Mouse (Mus musculus): ENCODE measurements around the gene Enc1. TPM values are rescaled to one million over a fixed set of nuclear protein-coding genes. Genes with fewer than 3 reads are reported as not detected.

Enc1 gene
- polyA plus RNA-seq, 1 experiment: 4.4 TPM

DNA sequence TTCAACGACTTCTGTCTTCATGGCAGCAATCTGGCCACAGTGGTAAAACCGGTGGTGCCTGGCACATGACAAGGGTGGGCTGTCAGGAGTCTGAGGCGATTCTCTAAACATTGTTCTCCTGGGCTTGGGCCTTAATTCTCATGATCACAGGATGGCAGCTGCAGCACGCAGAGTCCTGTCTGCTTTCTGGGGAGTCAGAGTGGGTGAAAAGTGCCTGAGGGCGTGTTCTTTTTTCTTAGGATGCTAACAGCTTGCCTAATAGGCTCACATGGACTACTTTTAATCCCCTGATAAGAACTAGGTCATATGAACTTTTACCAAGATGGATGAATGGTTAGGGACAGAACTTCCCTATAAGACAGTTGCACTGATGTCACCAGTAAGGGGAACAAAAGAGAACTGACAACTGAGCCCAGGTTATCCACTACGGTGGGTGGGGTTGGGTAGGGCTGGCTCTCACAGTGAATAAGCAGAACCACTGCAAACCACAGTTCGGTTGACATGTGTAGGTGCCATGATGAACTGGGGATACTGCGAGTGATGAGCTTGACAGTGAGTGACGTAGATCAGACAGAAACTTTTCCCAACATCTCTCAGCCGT, 13.8 kb downstream of the Enc1 start:
- no peak overlapping the region for H3K4me3 ChIP-seq (ENCODE audit: extremely low read depth, insufficient read depth, insufficient read length)
- H3K27me3 ChIP-seq (ENCODE audit: control insufficient read depth, insufficient read depth, low read length): no peaks in the 10 kb centered on the region
- TF ChIP-seq POLR2A (IDR thresholded peaks at IDR 0.05; ENCODE audit: low read depth, low read length) (no peak), CTCF (IDR thresholded peaks at IDR 0.05; ENCODE audit: extremely low read depth, insufficient read depth, insufficient read length, insufficient replicate concordance) (no peak)
- no peak for DNase-seq (ENCODE audit: low read depth in 1 of 2, low spot score in 2 of 2)
- no peaks in the 10 kb centered on the region; the same call in 1 of the 2 replicates for H3K4me1 ChIP-seq (ENCODE audit: control insufficient read depth, insufficient read depth, insufficient read length)
- no peak overlapping the region for H3K27ac ChIP-seq (ENCODE audit: insufficient read depth, low read length)
- no peaks in the 10 kb centered on the region for H3K36me3 ChIP-seq (ENCODE audit: control insufficient read depth, insufficient read depth, low read length)
- WGBS: 81% methylated on average over 10 of the region's 10 CpGs

DNA sequence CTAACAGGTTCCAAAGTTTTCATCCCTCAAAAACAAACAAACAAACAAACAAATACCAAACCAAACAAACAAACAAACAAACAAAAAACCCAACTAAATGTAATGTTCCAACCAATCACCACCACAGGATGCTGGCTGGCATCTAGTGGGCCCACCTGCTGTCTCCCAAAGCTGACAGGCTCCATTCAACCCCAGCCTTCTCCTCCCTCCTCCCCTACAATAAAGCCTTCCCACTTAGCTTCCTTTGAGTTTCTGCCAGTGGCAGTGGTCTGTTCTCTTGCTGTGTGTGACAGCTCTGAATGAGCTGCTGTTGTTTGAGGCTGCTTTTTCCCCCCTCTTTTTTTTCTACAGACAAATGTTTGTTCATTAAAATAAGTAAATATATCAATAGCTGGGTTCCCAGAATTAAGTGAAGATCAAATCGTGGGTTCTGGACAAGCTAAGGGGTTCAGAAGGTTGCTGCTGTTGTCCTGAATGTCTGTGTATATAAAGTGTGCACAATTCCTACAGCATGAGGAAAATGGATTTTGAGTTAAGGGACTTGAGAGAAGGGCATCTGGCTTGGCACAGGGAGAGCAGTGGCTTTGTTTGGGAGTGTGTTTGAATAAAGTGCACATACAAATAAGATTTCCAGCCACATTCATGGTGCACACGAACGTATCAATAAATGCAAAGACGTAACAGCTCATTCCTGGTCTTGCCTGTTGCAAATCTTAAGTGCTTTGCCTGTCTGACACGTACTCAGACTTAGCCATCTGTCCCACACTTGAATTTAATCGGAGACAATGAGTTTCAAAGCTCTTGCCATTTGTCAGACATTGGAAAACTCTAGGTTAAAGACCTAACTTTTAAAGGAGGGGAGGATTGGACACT, 15.3 kb downstream of the Enc1 start:
- H3K27ac ChIP-seq (ENCODE audit: insufficient read depth, low read length): no peak overlapping the region
- WGBS: 89% methylated on average over 6 of the region's 6 CpGs

DNA sequence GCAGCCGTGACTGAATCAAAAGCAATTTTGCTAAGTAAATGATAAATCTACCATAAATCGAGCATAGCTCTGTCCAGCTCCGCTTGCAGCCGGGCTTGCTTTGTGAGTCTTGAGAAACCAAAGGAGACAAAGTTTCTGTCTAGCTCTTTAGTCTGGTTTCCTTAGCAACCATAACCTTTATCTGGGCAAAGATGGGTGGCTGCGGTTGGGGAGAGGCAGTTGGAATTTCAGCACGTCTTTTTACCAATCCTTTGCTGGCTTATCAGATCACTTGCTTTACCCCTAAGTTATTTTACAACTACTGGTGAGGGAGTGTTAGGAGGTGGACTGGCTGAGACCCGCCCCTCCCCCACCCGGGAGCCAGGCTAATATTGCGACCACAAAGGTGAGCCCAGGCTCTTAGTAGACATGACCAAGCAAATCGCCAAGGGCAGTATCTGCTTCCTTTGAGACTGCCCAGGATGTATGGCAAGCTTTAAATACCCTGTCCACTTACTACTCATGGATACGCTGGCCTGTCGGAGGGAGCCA, 16.0 kb downstream of the Enc1 start:
- WGBS: 77% methylated on average over 12 of the region's 12 CpGs
- no peaks in the 10 kb centered on the region for H3K27me3 ChIP-seq (ENCODE audit: control insufficient read depth, insufficient read depth, low read length)

More for the DNA sequence above, 15.3 kb downstream of the Enc1 start:
- H3K4me1 ChIP-seq (ENCODE audit: control insufficient read depth, insufficient read depth, insufficient read length): no peaks in the 10 kb centered on the region
- H3K4me3 ChIP-seq (ENCODE audit: extremely low read depth, insufficient read depth, insufficient read length): no peak overlapping the region
- TF ChIP-seq POLR2A (IDR thresholded peaks at IDR 0.05; ENCODE audit: low read depth, low read length) (no peak), CTCF (IDR thresholded peaks at IDR 0.05; ENCODE audit: extremely low read depth, insufficient read depth, insufficient read length, insufficient replicate concordance) (no peak)
- no peak for DNase-seq (ENCODE audit: low read depth in 1 of 2, low spot score in 2 of 2)
- H3K27me3 ChIP-seq (ENCODE audit: control insufficient read depth, insufficient read depth, low read length): no peaks in the 10 kb centered on the region
- no peaks in the 10 kb centered on the region for H3K36me3 ChIP-seq (ENCODE audit: control insufficient read depth, insufficient read depth, low read length)

DNA sequence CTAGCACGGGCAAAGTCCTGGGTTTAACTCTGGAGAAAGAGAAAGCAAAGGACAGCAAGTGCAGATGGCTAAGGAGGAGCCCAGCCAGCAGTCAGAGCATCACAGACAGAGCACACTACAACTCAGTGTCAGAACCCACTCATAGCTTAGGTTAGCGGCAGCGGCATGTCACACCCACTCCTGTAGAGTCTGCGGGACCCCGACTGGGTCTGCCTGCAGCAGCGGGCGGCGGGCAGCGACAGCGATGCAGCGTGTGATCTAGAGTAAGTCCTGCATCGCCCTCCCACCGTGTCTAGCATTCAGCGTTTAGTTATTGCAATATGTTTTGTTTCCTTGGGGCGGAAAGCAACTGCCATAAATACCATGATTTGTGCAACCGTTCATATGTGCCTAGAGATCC, 18.4 kb downstream of the Enc1 start:
- 93% methylated on average over 16 of the region's 16 CpGs for WGBS
- Histone ChIP-seq H3K36me3 (ENCODE audit: control insufficient read depth, insufficient read depth, low read length) (no peaks in the 10 kb centered on the region), H3K4me1 (ENCODE audit: control insufficient read depth, insufficient read depth, insufficient read length) (no peaks in the 10 kb centered on the region), H3K27me3 (ENCODE audit: control insufficient read depth, insufficient read depth, low read length) (no peaks in the 10 kb centered on the region), H3K27ac (ENCODE audit: insufficient read depth, low read length) (no peak overlapping the region), H3K4me3 (ENCODE audit: extremely low read depth, insufficient read depth, insufficient read length) (no peak overlapping the region)
- no peak for DNase-seq (ENCODE audit: low read depth in 1 of 2, low spot score in 2 of 2)
- no peak for TF ChIP-seq POLR2A (IDR thresholded peaks at IDR 0.05; ENCODE audit: low read depth, low read length)
- TF ChIP-seq CTCF (IDR thresholded peaks at IDR 0.05; ENCODE audit: extremely low read depth, insufficient read depth, insufficient read length, insufficient replicate concordance): no peak

More for the DNA sequence above, 16.0 kb downstream of the Enc1 start:
- no peaks in the 10 kb centered on the region for H3K36me3 ChIP-seq (ENCODE audit: control insufficient read depth, insufficient read depth, low read length)
- H3K4me3 ChIP-seq (ENCODE audit: extremely low read depth, insufficient read depth, insufficient read length): no peak overlapping the region
- DNase-seq (ENCODE audit: low read depth in 1 of 2, low spot score in 2 of 2): no peak
- H3K27ac ChIP-seq (ENCODE audit: insufficient read depth, low read length): no peak overlapping the region
- no peaks in the 10 kb centered on the region for H3K4me1 ChIP-seq (ENCODE audit: control insufficient read depth, insufficient read depth, insufficient read length)
- TF ChIP-seq CTCF (IDR thresholded peaks at IDR 0.05; ENCODE audit: extremely low read depth, insufficient read depth, insufficient read length, insufficient replicate concordance) (no peak), POLR2A (IDR thresholded peaks at IDR 0.05; ENCODE audit: low read depth, low read length) (no peak)

DNA sequence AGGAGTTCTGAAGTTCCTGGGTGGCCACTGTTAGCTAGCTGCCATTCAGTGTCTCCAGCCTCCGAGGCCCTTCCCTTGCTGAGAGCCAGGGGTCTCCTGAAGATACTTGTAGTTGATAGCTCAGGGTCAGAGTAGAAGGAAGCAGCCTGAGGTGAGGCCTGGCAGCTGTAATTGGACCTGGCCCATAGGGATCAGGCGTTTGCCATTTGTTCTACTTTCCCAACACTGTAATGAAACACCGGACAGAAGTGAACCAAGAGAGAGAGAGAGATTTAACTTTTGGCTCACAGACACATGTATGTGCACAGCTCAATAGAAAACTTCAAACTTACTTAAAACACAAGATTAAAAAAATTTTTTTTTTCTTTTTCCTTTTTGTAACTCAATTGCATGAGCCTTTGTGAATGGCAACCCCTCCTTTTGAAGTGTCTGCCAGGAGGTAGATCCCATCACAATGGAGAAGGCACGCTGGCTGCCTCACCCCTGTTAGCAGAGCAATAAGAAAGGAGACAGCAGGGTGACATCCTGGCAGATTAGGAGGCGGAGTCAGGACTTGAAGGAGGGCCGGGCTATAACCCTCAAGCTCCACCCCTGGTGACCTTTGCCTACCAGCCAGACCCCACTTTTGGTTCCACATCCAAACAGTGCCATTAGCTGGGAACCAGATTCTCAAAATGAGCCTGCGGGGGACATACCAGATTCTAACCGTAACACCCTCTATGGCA, 19.7 kb downstream of the Enc1 start:
- H3K27ac ChIP-seq (ENCODE audit: insufficient read depth, low read length): no peak overlapping the region
- no peak for DNase-seq (ENCODE audit: low read depth in 1 of 2, low spot score in 2 of 2)
- 85% methylated on average over 8 of the region's 8 CpGs for WGBS
- no peaks in the 10 kb centered on the region for H3K27me3 ChIP-seq (ENCODE audit: control insufficient read depth, insufficient read depth, low read length)
- no peak overlapping the region for H3K4me3 ChIP-seq (ENCODE audit: extremely low read depth, insufficient read depth, insufficient read length)
- no peaks in the 10 kb centered on the region for H3K36me3 ChIP-seq (ENCODE audit: control insufficient read depth, insufficient read depth, low read length)
- H3K4me1 ChIP-seq (ENCODE audit: control insufficient read depth, insufficient read depth, insufficient read length): no peaks in the 10 kb centered on the region
- TF ChIP-seq POLR2A (IDR thresholded peaks at IDR 0.05; ENCODE audit: low read depth, low read length): no peak
- no peak for TF ChIP-seq CTCF (IDR thresholded peaks at IDR 0.05; ENCODE audit: extremely low read depth, insufficient read depth, insufficient read length, insufficient replicate concordance)

DNA sequence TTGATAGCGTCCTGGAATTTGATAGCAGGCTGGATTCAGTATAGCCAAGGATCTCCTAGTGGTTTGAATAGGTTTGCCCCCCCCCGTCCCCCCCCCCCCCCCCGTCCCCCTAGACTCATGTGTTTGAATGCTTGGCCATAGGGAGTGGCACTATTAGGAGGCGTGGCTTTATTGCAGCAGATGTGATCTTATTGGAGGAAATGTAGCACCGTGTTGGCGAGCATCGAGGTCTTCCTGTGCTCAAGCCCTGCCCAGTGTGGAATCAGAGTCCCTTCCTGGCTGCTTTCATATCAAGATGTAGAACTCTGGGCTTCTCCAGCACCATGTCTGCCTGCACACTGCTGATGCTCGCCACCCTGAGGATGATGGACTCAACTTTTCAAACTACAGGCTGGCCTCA, 20.6 kb downstream of the Enc1 start:
- WGBS: 70% methylated on average over 8 of the region's 8 CpGs
- no peaks in the 10 kb centered on the region for H3K36me3 ChIP-seq (ENCODE audit: control insufficient read depth, insufficient read depth, low read length)
- no peaks in the 10 kb centered on the region for H3K4me1 ChIP-seq (ENCODE audit: control insufficient read depth, insufficient read depth, insufficient read length)
- no peak for TF ChIP-seq CTCF (IDR thresholded peaks at IDR 0.05; ENCODE audit: extremely low read depth, insufficient read depth, insufficient read length, insufficient replicate concordance)
- no peak for TF ChIP-seq POLR2A (IDR thresholded peaks at IDR 0.05; ENCODE audit: low read depth, low read length)
- H3K4me3 ChIP-seq (ENCODE audit: extremely low read depth, insufficient read depth, insufficient read length): no peak overlapping the region
- no peaks in the 10 kb centered on the region for H3K27me3 ChIP-seq (ENCODE audit: control insufficient read depth, insufficient read depth, low read length)
- H3K27ac ChIP-seq (ENCODE audit: insufficient read depth, low read length): no peak overlapping the region
- no peak for DNase-seq (ENCODE audit: low read depth in 1 of 2, low spot score in 2 of 2)

Measured in spleen, adult 2 months (tissue).